In genomic region chr6:127617258-127618025, GRCm38 (mm10) we compare ENCODE assay signal across 8 mouse cellular contexts. TPM values are rescaled to one million over a fixed set of nuclear protein-coding genes. Genes with fewer than 3 reads are reported as not detected.
DNase-seq lines count a peak whose midpoint lies in the region; ATAC-seq and TF ChIP-seq lines count a peak whose summit lies in the region.

No protein-coding gene starts in this region.

- H3K4me3 ChIP-seq in heart, adult 2 months = no peak overlapping the region
- H3K4me3 ChIP-seq in E14TG2a.4 (replicated peaks; ENCODE audit: low read length) = no peak overlapping the region
- peak overlapping the region; percentile 24; the same call in 1 of the 2 replicates for H3K4me3 ChIP-seq in heart, embryonic 16.5 days (ENCODE audit: low read length)
- no peak overlapping the region for H3K4me3 ChIP-seq in midbrain, embryonic 14.5 days (replicated peaks; ENCODE audit: low read depth, low read length)

- H3K79me2 ChIP-seq in heart, adult 2 months (replicated peaks; ENCODE audit: control insufficient read depth, insufficient read depth, low read length) = no peaks in the 10 kb centered on the region

- H3K36me3 ChIP-seq in heart, adult 2 months (ENCODE audit: control insufficient read depth, insufficient read depth, low read length) = no peaks in the 10 kb centered on the region
- no peaks in the 10 kb centered on the region for H3K36me3 ChIP-seq in E14TG2a.4 (ENCODE audit: insufficient read depth, low read length)
- no peaks in the 10 kb centered on the region for H3K36me3 ChIP-seq in heart, embryonic 16.5 days (ENCODE audit: control insufficient read depth, insufficient read depth)
- no peaks in the 10 kb centered on the region for H3K36me3 ChIP-seq in midbrain, embryonic 14.5 days (ENCODE audit: control insufficient read depth, insufficient read depth, low read length)

- peak; percentile 8 to 36 for DNase-seq in heart, adult 2 months
- DNase-seq in heart, adult 11 months = no peak
- peak; percentile 50 to 64 for DNase-seq in cerebellum, postnatal 25 days
- DNase-seq in left cerebral cortex, postnatal 14 days (ENCODE audit: low spot score in 2 of 2) = peak; percentile 58 to 68
- DNase-seq in midbrain, embryonic 14.5 days = peak; percentile 79
- peak; percentile 32 for DNase-seq in thymus, postnatal 14 days

- H3K9me3 ChIP-seq in E14TG2a.4 (ENCODE audit: low read length) = no peaks in the 10 kb centered on the region
- H3K9me3 ChIP-seq in heart, embryonic 16.5 days (replicated peaks; ENCODE audit: control insufficient read depth, low read length) = no peaks in the 10 kb centered on the region
- no peaks in the 10 kb centered on the region for H3K9me3 ChIP-seq in midbrain, embryonic 14.5 days (ENCODE audit: control insufficient read depth, low read length)

- no peaks in the 10 kb centered on the region for H3K4me1 ChIP-seq in heart, adult 2 months (ENCODE audit: control insufficient read depth, insufficient read depth, low read length)
- peaks cover 31% of the 10 kb centered on the region for H3K4me1 ChIP-seq in E14TG2a.4 (replicated peaks; ENCODE audit: low read depth, low read length)
- H3K4me1 ChIP-seq in heart, embryonic 16.5 days (ENCODE audit: control insufficient read depth, insufficient read depth, low read length) = peaks cover 5% of the 10 kb centered on the region; the same call in 1 of the 2 replicates
- no peaks in the 10 kb centered on the region for H3K4me1 ChIP-seq in midbrain, embryonic 14.5 days (ENCODE audit: control insufficient read depth, insufficient read depth, low read length)

- intact Hi-C loops in heart, adult 2 months (cut with DNase I) = loop anchor here (2.0 to 5.0 kb wide), 2 partner anchors 303 to 330 kb away; no protein-coding TSS in a partner anchor
- intact Hi-C loops in left cerebral cortex, postnatal 14 days (cut with DNase I) = loop anchor here (5.0 to 10.0 kb wide), 2 partner anchors 147 to 305 kb away; partner anchors contain the start of gene Prmt8

- no peaks in the 10 kb centered on the region for H3K27me3 ChIP-seq in heart, adult 2 months (ENCODE audit: control insufficient read depth, insufficient read depth, low read length)
- H3K27me3 ChIP-seq in E14TG2a.4 (ENCODE audit: insufficient read depth, low read length) = peaks cover 4% of the 10 kb centered on the region; the same call in 1 of the 2 replicates
- no peaks in the 10 kb centered on the region for H3K27me3 ChIP-seq in heart, embryonic 16.5 days (ENCODE audit: control insufficient read depth, insufficient read depth, low read length)
- no peaks in the 10 kb centered on the region for H3K27me3 ChIP-seq in midbrain, embryonic 14.5 days (ENCODE audit: control insufficient read depth, insufficient read depth, low read length)

- no peak for ATAC-seq in heart, embryonic 16.5 days (replicated peaks; ENCODE audit: extremely low read depth, insufficient read depth, low FRiP score)
- no peak for ATAC-seq in midbrain, embryonic 14.5 days (ENCODE audit: low FRiP score, low TSS enrichment)

- peak overlapping the region; percentile 40; the same call in 1 of the 2 replicates for H3K4me2 ChIP-seq in heart, embryonic 16.5 days (ENCODE audit: low read depth, low read length)
- 0 out of 2 replicates have a peak overlapping the region, but pooled peaks have one; percentile 17 for H3K4me2 ChIP-seq in midbrain, embryonic 14.5 days (ENCODE audit: low read length)

- no peak for TF ChIP-seq POLR2A in heart, adult 2 months (IDR thresholded peaks at IDR 0.05; ENCODE audit: insufficient read depth, low read depth, low read length)

- 46% methylated on average over 10 of the region's 10 CpGs for WGBS in heart, adult 2 months
- 34% methylated on average over 10 of the region's 10 CpGs for WGBS in heart, embryonic 16.5 days
- WGBS in midbrain, embryonic 14.5 days = 30% methylated on average over 10 of the region's 10 CpGs

- no peak overlapping the region for H3K27ac ChIP-seq in heart, adult 2 months
- no peak overlapping the region for H3K27ac ChIP-seq in heart, embryonic 16.5 days (ENCODE audit: low read length)
- H3K27ac ChIP-seq in midbrain, embryonic 14.5 days (replicated peaks; ENCODE audit: low read depth, low read length) = no peak overlapping the region

- no peak for TF ChIP-seq EP300 in heart, adult 2 months (IDR thresholded peaks at IDR 0.05; ENCODE audit: insufficient read depth, low read depth, low read length)

- no peak overlapping the region for H3K9ac ChIP-seq in heart, adult 2 months (ENCODE audit: low read depth, low read length)
- H3K9ac ChIP-seq in heart, embryonic 16.5 days (ENCODE audit: low read length) = no peak overlapping the region
- H3K9ac ChIP-seq in midbrain, embryonic 14.5 days (replicated peaks; ENCODE audit: low read length) = no peak overlapping the region

- TF ChIP-seq CTCF in heart, adult 2 months (IDR thresholded peaks at IDR 0.05) = peak; percentile 91
- peak; percentile 98 for TF ChIP-seq CTCF in E14TG2a.4 (conservative IDR thresholded peaks at IDR 0.05; ENCODE audit: low read length)

RNA-seq across cellular contexts. Expression of gene Cracr2a, which starts 56.3 kb away (rescaled TPM):
- 1 to 10 TPM; 1.1 to 1.4 TPM for total RNA-seq in heart, adult 2 months (2021)
- polyA plus RNA-seq in heart, adult 2 months (2012; rRNA removed) = 1.4 and 1.5 TPM in 2 replicates
- polyA plus RNA-seq in heart, embryonic 16.5 days (2015; fragmentation: Nextera tagmentation; extraction: Ambion mirVana) = 1.7 and 1.9 TPM in 2 replicates
- 1 to 10 TPM; 2.0 to 2.3 TPM for total RNA-seq in left cerebral cortex, postnatal 14 days (2021)
- polyA plus RNA-seq in midbrain, embryonic 14.5 days (2014; fragmentation: Nextera tagmentation; extraction: Ambion mirVana) = 0.22 and 0.41 TPM in 2 replicates
